Mouse (Mus musculus) lung, embryonic 16.5 days (tissue): Measurements from ENCODE around the gene Fcgrt. TPM values are rescaled to one million over a fixed set of nuclear protein-coding genes. Genes with fewer than 3 reads are reported as not detected.

Experiments used
- microRNA counts: library from miRNA; unstranded; fragments of <30 nt; microRNA quantifications from one replicate; lab custom pipeline; 2016
- microRNA-seq: library from miRNA; unstranded; fragments of <30 nt; microRNA quantifications from one replicate; pipeline ENCODE4, GENCODE M21; 2016
- polyA plus RNA-seq: library from polyadenylated mRNA; unstranded; fragments of >200 nt; fragmentation: Nextera tagmentation; extraction: Ambion mirVana; gene quantifications from 2 replicates; pipeline ENCODE4 v1.2.1, GENCODE M21; 2015

Fcgrt gene
- polyA plus RNA-seq, 1 experiment from 2014 or later, result 93.7 TPM

MicroRNAs encoded within 50 kb of the gene (microRNA counts, 519-probe panel; counts per million panel counts)
- microRNA mmu-miR-150 (lab: Ali Mortazavi, UCI), result 3,071 counts per million, percentile 59 among the panel's probes with 10 or more counts

Small RNAs within 50 kb of the gene (microRNA-seq; reads per million reads assigned to microRNA genes)
- 49.8 reads per million, percentile 42 among the genes with 10 or more reads in this experiment for gene Mir150
- 10.1 reads per million, percentile 24 among the genes with 10 or more reads in this experiment for gene Mir5121

Other genes with a start within 250 kb of the Fcgrt start
- 38.0 and 39.0 TPM in 2 replicates for gene Pnkp, start 246.7 kb downstream of the Fcgrt start, polyA plus RNA-seq
- gene Ptov1, start 234.1 kb downstream of the Fcgrt start, polyA plus RNA-seq, result 302 and 307 TPM in 2 replicates
- gene Med25, start 211.1 kb downstream of the Fcgrt start, polyA plus RNA-seq, result 97.3 and 102 TPM in 2 replicates
- 22.4 and 24.3 TPM in 2 replicates for gene Fuz, start 207.8 kb downstream of the Fcgrt start, polyA plus RNA-seq
- 58.2 and 63.7 TPM in 2 replicates for gene Ap2a1, start 174.4 kb downstream of the Fcgrt start, polyA plus RNA-seq
- 0.15 and 0.44 TPM in 2 replicates for gene Tsks, start 160.6 kb downstream of the Fcgrt start, polyA plus RNA-seq
- 17.1 and 17.5 TPM in 2 replicates for gene Cpt1c, start 129.0 kb downstream of the Fcgrt start, polyA plus RNA-seq
- 413 and 457 TPM in 2 replicates for gene Prmt1, start 117.3 kb downstream of the Fcgrt start, polyA plus RNA-seq
- gene Irf3, start 106.2 kb downstream of the Fcgrt start, polyA plus RNA-seq, result 96.5 and 108 TPM in 2 replicates
- 62.0 and 64.5 TPM in 2 replicates for gene Bcl2l12, start 105.1 kb downstream of the Fcgrt start, polyA plus RNA-seq
- gene Scaf1, start 87.5 kb downstream of the Fcgrt start, polyA plus RNA-seq, result 28.9 and 30.7 TPM in 2 replicates
- gene Rras, start 85.9 kb downstream of the Fcgrt start, polyA plus RNA-seq, result 54.6 and 59.7 TPM in 2 replicates
- 9.2 TPM in 2 replicates for gene Prr12, start 51.0 kb downstream of the Fcgrt start, polyA plus RNA-seq
- gene Nosip, start 41.4 kb downstream of the Fcgrt start, polyA plus RNA-seq, result 72.5 and 77.8 TPM in 2 replicates
- 28.7 and 31.9 TPM in 2 replicates for gene Prrg2, start 41.2 kb downstream of the Fcgrt start, polyA plus RNA-seq
- 308 and 326 TPM in 2 replicates for gene Rcn3, start 11.6 kb downstream of the Fcgrt start, polyA plus RNA-seq
- 1,430 and 1,443 TPM in 2 replicates for gene Rps11, start 20.6 kb upstream of the Fcgrt start, polyA plus RNA-seq
- 1,289 and 1,305 TPM in 2 replicates for gene Rpl13a, start 24.9 kb upstream of the Fcgrt start, polyA plus RNA-seq
- 0.31 and 0.60 TPM in 2 replicates for gene Gm45713, start 32.4 kb upstream of the Fcgrt start, polyA plus RNA-seq
- 2.4 and 3.0 TPM in 2 replicates for gene Flt3l, start 32.6 kb upstream of the Fcgrt start, polyA plus RNA-seq
- 99.2 and 100 TPM in 2 replicates for gene Pih1d1, start 50.5 kb upstream of the Fcgrt start, polyA plus RNA-seq
- gene Aldh16a1, start 50.7 kb upstream of the Fcgrt start, polyA plus RNA-seq, result 55.4 and 57.4 TPM in 2 replicates
- 0.34 and 0.99 TPM in 2 replicates for gene Slc17a7, start 60.1 kb upstream of the Fcgrt start, polyA plus RNA-seq
- not detected in 2 replicates for gene Gfy, start 75.7 kb upstream of the Fcgrt start, polyA plus RNA-seq
- not detected in 2 replicates for gene Pth2, start 77.1 kb upstream of the Fcgrt start, polyA plus RNA-seq
- gene Ccdc155, start 101.0 kb upstream of the Fcgrt start, polyA plus RNA-seq, result 1.3 TPM in 2 replicates
- 0.84 and 1.6 TPM in 2 replicates for gene Dkkl1, start 108.3 kb upstream of the Fcgrt start, polyA plus RNA-seq
- gene Tead2, start 111.9 kb upstream of the Fcgrt start, polyA plus RNA-seq, result 134 and 148 TPM in 2 replicates
- gene Cd37, start 135.3 kb upstream of the Fcgrt start, polyA plus RNA-seq, result 3.0 and 4.6 TPM in 2 replicates
- 0.23 TPM in 1 of 2 replicates, not detected in the other for gene Slc6a16, start 137.2 kb upstream of the Fcgrt start, polyA plus RNA-seq
- not detected in 2 replicates for gene Slc6a21, start 173.7 kb upstream of the Fcgrt start, polyA plus RNA-seq
- gene Trpm4, start 229.9 kb upstream of the Fcgrt start, polyA plus RNA-seq, result 19.6 and 25.0 TPM in 2 replicates
- gene Hrc, start 231.4 kb upstream of the Fcgrt start, polyA plus RNA-seq, result 1.8 and 2.0 TPM in 2 replicates